Mouse (Mus musculus) lung, postnatal 14 days (tissue): ENCODE data around the gene Sod3.

ENCODE experiments used
- DNase-seq: peaks from one replicate; pipeline ENCODE4 v3.0.0; 2021

Sod3 gene

DNA sequence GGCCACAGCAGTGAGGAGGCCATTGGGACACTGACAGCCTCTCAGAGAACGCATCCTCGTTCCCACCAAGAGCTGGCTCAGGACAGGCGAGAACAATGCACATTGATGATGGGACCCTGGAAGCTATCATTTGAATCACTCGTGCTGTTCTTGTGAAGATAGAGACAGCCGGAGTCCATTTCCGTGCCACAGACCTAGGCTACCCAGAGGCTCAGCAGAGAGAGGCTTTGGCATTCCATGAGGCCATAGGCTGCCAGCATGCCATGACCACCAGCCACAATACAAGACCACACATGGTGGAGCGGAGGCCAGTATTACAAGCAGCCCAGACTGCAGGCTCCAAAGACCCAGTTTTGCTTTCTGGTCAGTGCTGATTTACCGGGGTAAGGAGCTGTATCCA lies 19.2 kb downstream of the Sod3 start:
- DNase-seq, result no peak

DNA sequence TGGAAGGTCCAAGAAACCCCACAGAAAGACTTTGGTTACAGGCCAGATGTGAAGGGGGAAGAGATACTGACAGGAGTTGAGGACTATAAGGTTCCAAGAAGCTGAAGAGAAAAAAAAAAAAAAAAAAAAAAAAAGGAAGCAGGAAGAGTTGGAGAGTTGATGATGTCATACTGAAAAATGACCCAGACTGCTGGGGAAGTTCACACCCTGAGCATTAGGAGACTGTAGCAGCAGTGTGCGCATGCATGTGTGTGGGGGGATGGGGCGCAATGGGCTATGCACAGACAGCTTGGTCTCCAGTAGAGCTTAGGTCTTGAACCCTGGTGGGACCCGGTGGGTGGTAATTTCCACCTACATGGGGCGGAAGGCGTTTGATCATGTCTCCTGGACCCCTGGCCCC lies 20.2 kb downstream of the Sod3 start:
- DNase-seq, result no peak

DNA sequence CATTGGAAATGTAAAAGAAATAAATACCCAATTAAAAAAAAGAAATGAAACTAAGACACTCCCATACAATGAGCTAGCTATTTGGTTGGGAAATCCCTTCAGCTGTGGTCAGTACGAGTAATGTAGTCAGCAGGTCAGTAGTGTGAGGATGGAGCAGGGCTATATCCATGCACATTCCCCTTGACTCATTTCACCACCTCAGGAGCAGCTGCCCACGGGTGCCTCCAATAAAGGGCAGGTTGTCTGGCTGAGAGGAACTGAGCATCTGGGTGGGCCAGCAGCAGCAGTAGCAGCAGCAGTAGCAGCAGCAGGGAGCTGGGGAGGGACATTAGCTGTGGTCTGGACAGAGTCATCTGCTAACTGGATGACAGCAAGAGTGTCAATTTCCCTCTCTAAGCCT lies 22.4 kb downstream of the Sod3 start:
- DNase-seq, result no peak

DNA sequence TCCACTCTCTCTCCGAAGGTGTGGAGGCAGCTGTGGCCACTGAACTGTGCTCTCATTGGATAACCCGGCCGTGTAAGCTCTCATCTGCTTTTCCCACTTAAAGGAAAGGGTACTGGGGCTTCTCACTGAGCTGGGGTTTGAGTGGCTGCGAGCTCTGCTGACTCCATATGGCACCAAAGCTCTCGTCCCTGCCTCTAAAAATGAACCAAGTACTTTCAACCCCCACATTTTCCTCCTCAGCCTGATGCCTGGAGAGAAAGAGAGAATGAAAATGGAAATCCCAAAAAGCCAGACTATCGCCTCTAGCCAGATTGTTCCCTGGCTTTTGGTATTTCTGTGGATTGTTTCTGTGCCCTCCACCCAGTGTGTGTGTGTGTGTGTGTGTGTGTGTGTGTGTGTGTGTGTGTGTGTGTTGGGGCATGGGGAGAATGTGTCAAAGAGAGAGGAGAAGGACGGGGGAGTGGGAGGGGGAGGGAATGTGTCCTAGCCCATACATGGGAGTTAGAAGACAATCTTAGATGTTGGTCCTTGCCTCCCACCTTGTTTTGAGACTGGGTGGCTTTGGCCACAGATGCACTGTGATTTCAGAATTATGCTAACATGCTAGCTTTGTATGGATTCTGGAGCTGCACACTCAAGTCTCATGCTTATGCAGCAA lies 24.6 kb downstream of the Sod3 start:
- no peak for DNase-seq

DNA sequence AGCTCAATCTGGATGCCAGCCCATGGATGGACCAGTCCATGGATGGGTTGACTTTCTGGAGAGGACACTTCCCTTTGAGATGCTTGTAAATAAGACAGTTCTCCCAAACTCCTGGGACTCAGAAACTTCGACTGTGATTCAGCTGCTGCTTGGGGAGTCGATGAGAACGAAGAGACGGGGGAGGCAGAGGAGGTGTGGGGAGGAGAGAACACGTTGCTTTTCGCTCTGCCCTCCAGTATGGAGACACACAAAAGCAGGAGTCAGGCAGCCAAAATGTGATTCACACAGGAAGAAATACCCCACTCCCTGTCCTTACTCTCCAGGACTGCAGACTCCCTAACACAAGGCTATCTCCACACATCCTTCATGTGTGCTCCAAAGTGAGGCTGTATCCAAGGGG lies 26.8 kb downstream of the Sod3 start:
- no peak for DNase-seq

DNA sequence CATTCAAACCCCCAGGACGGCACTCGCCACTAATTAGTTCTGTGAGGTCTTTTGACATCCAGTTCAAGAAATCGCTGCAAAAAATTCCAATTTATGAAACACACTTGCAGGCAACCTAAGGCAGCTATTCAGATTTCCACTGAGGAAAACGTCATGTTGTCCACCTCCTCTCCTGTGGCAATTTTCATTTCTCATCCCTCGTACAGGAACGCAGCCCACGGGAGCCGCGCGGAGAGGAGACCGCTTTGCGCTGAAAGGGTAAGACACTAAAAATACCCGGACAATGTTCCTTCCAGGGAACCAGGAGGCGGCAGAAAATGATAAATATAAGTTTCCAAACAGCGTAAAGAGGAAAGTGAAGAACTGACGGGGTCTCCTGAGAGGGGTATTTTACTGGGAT lies 27.9 kb downstream of the Sod3 start:
- no peak for DNase-seq

DNA sequence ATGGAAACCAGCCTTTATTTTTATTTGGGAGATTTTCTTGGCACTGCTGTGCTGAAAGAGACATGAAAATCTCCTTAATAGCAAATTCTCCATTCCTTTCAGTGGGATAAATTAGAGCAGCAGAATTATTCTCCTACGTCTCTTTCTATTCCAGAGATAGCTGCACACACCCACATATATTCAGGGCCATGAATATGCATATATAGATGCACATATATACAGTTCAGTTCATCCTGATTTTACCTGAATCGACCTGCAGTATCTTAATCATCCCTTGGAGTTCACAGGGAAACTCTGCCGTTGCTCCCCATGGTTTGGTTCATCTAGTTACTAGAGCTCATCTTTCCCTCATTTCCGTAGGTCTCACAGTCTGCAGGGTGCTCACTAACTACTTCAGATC lies 30.2 kb downstream of the Sod3 start:
- no peak for DNase-seq

DNA sequence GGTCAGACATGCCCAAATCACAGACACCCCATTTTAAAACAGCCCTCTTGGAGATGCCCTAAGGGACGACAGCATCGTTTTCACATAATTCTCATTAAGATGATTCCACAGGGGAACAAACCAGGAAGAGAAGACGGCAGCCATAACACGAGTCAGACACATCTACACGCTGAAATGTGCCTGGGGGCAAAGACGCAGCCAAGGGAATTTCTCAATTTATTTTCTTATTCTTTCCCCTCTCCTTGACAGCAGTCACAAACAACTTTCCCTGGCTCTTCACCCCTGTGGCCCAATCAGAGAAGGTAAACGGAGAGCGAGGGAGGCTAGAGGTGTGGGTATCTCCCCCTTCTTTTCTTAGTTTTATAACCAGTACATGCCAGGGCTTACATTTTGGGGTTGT lies 40.8 kb downstream of the Sod3 start:
- no peak for DNase-seq

DNA sequence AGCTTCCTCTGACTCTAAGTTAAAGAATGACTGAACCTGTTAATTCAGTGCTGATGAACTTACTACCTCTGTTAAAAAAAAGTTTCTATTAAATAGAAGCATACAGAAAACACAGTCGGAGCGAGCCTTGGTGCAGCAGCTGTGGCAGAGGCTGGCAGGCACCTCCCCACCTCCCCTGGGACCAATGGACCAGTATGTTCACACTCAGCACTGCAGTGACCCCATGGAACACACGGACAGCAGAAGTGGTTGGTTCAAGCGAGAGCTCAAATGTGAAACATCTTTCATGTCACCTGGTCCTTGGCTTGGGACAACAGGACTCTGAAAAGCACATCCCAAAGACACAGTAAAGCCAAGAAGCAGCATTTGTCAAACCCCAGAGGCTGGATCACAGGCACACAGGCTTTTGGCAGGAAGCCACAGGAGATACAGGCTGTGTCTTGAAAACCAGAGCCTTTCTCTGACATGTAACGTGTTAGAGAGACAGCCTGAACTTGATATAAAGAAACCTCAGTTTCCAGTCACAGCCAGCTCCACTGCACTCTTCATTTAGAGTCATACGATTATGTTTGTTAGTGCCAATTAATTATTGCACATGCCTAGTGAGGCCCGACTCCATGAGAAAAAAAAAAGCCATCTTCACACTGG lies 45.2 kb downstream of the Sod3 start:
- DNase-seq, result no peak

DNA sequence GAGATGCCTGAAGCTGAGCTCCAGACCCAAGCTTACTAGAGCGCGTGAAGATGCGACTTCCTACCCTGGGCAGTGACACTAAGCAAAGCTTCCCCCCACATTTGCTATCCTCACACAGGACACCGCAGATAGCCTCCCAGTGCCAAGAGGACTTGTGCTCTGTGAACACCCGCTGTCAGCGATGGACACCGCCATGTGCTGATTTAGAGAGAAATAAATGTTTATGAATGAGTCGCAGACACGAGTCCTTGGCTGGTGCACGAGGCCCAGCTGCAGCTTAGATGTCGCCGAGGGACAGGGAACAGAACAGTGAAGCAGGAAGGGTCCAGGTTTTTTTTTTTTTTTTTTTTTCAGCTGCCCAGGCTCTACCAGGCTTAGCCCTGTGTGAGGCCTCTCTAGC lies 46.6 kb downstream of the Sod3 start:
- no peak for DNase-seq

DNA sequence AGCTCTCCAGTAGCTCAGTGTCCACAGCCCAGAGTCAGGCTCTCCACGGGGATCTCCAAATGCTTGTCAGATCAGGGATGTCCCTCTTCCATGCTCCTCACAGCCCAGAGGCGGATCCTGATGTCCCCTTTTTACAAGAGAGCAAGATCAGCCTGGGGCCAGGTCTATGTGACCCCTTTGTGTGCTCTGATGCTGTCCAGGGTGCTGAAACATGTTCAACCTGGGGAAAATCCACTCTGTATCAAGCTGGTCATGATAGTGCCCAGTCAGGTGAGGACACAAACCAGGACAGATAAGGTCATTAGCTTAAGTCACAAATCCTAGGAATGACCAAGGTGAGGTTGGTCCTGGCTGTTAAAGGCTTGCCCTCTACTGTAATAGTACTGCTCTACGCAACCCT lies 48.0 kb downstream of the Sod3 start:
- DNase-seq, result peak; percentile 25

DNA sequence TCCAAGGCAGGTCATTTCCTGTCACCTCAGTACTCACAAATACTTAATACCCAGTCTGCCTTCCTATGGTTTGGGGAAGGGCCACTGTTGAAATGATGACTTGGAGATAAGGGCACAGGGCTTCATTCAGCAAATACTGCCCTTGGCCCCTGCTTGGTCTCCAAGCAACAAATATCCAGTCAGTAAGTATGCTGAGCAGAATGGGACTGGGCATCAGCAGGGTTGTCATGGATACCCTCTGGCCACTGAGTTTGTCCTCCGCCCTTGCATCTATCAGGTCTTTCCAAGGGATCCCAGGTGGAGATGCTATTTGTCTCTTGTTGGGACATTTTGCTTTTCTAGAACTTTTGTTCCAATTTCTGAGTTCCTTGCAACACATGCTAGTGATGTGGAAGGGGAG lies 51.6 kb downstream of the Sod3 start:
- DNase-seq, result no peak

DNA sequence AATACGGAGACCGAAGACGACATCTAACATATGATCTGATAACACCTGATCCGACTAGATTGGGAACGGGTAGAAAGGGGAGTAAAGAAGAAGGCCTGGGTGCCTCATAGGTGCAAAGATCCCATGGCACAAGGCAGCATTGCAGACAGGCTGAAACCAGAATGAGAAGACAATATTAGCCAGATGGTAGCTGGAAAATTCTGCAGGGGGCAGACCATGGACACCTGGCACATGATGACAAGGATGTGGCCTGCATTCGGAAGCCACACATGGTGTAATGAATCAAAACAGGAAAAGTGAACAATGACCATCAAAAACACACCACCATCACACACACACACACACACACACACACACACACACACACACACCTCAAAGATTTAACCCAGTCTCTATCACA lies 52.3 kb downstream of the Sod3 start:
- no peak for DNase-seq

DNA sequence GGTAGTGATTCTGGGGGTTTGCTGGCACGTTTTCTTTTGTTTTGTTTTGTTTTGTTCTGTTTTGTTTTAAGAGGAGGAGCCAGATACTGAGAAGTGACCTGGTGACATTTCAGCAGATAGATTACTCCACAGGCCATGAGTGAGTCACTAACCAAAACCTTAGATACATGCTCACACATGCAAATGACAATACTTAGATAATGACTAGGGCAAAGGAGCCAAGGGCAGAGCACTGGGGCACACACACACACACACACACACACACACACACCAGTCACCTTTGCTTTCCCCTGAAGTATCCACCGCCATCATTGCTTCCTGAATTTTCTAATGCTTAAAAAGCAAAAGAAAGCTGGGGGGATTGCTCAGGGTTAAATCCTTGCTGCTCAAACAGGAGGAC lies 52.9 kb downstream of the Sod3 start:
- no peak for DNase-seq
